Mouse (Mus musculus) G1E (cell line): ENCODE data around the gene Gm14632. TPM values are rescaled to one million over a fixed set of nuclear protein-coding genes. Genes with fewer than 3 reads are reported as not detected.
"Not testable (repeated sequence)": the region's sequence is repeated elsewhere in the genome, so short reads cannot be mapped to it uniquely, and the experiment has no call there.

Experiments
- ATAC-seq: 2 replicates; pipeline ENCODE4 v1.8.0; 2016; ENCODE audit warnings: mild to moderate bottlenecking; ENCODE audit not compliant: insufficient number of reproducible peaks, poor library complexity, low FRiP score, severe bottlenecking; ENCODE audit errors: extremely low read depth
- DNase-seq: peaks from one replicate; pipeline ENCODE4 v3.0.0; 2012; ENCODE audit warnings: low spot score
- H3K27me3 ChIP-seq: 2 replicates; pipeline ENCODE4 v1.6.1; 2012; ENCODE audit warnings: mild to moderate bottlenecking, low read length, inconsistent platforms; ENCODE audit not compliant: insufficient read depth
- H3K36me3 ChIP-seq: replicated peaks from 2 replicates; pipeline ENCODE3; 2012; ENCODE audit warnings: mild to moderate bottlenecking, inconsistent platforms
- H3K4me1 ChIP-seq: 2 replicates; pipeline ENCODE4 v1.6.1; 2012; ENCODE audit warnings: low read depth, low read length, inconsistent platforms, mixed read lengths; ENCODE audit not compliant: insufficient read depth
- H3K4me3 ChIP-seq: 2 replicates; pipeline ENCODE4 v1.5.1; 2012; ENCODE audit warnings: low read depth, mild to moderate bottlenecking, inconsistent platforms, low read length, moderate library complexity, mixed read lengths
- H3K9me3 ChIP-seq: replicated peaks from 2 replicates; pipeline ENCODE4 v1.6.1; 2012; ENCODE audit warnings: inconsistent platforms
- polyA plus RNA-seq: library from polyadenylated mRNA; stranded (reverse); fragments of >175 nt; gene quantifications from 2 replicates; pipeline ENCODE4 v1.2.3, GENCODE M21; 2012
- total RNA-seq, 2 experiments: library from RNA; stranded (forward) in 1 of 2; stranded (reverse) in 1 of 2; fragments of 200-1000 nt in 1 of 2; fragments of >200 nt in 1 of 2; fragmentation: Nextera tagmentation in 1 of 2; gene quantifications; 2 replicates each; pipeline ENCODE4 v1.2.3; 2014 to 2017

Gene Gm14632
- not detected in 2 replicates for total RNA-seq (2014; fragmentation: Nextera tagmentation)
- total RNA-seq (2017) = not detected in 2 replicates
- not detected in 2 replicates for polyA plus RNA-seq

DNA sequence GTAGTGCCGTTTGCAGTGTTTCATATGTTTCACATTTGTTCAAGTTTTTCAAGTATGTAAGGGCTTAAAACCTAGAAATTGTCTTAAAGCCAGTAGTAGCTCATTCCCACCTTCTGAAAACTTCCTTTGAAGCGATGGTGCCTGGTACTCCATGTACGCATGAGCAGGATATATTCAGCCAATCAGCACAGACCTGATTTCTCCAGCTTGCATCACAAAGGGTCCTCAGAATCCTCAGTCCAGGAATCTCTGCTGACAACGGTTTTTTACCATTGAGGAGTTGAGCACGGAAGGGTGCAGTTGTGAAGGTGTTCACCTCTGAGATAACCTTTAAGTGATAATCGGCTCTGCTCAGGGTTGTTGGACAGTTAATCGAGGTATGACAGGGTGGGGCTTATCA lies at the start of gene Gm14632:
TSS of gene Gm14632 (plus strand) at position 301 of the 400 bp plus-strand sequence.
- not testable (repeated sequence) for H3K27me3 ChIP-seq, DNase-seq, H3K36me3 ChIP-seq, H3K4me1 ChIP-seq, ATAC-seq, H3K4me3 ChIP-seq, H3K9me3 ChIP-seq
